Mouse (Mus musculus): Measurements from ENCODE around the gene Tbpl2. TPM values are rescaled to one million over a fixed set of nuclear protein-coding genes. Genes with fewer than 3 reads are reported as not detected.

The Tbpl2 gene
- polyA plus RNA-seq (2015; fragmentation: Nextera tagmentation; extraction: Ambion mirVana) = not detected in 2 replicates

GRCm38 (mm10) chr2:24096495-24096894, at the start of gene Tbpl2:
TSS of gene Tbpl2 (minus strand) at chr2:24096595.
- Histone ChIP-seq H3K27ac (ENCODE audit: low read length) (no peak within 1 kb of the TSS), H3K36me3 (ENCODE audit: insufficient read depth, low read length) (no peaks in the 10 kb centered on the region), H3K4me1 (ENCODE audit: insufficient read depth, low read depth, low read length) (no peaks in the 10 kb centered on the region), H3K4me3 (ENCODE audit: low read depth, low read length) (no peak within 1 kb of the TSS), H3K27me3 (replicated peaks; ENCODE audit: insufficient read depth, low read length) (no peaks in the 10 kb centered on the region), H3K4me2 (replicated peaks; ENCODE audit: low read depth, low read length) (no peak within 1 kb of the TSS), H3K9me3 (ENCODE audit: low read length) (no peaks in the 10 kb centered on the region), H3K9ac (replicated peaks; ENCODE audit: low read depth) (no peak within 1 kb of the TSS)
- no peak for TF ChIP-seq EP300 (IDR thresholded peaks at IDR 0.05)
- no peak for TF ChIP-seq CTCF (IDR thresholded peaks at IDR 0.05)
- DNase-seq (ENCODE audit: low spot score) = no peak
- 68% methylated on average over 4 of the region's 4 CpGs for WGBS
- no peak for ATAC-seq

- Histone ChIP-seq H3K36me3 (ENCODE audit: insufficient read depth, low read length) (no peaks in the 10 kb centered on the region), H3K9me3 (ENCODE audit: low read length) (no peaks in the 10 kb centered on the region), H3K9ac (replicated peaks; ENCODE audit: low read depth) (no peak overlapping the region), H3K4me2 (replicated peaks; ENCODE audit: low read depth, low read length) (no peak overlapping the region), H3K4me3 (ENCODE audit: low read depth, low read length) (no peak overlapping the region), H3K27me3 (replicated peaks; ENCODE audit: insufficient read depth, low read length) (no peaks in the 10 kb centered on the region), H3K4me1 (ENCODE audit: insufficient read depth, low read depth, low read length) (no peaks in the 10 kb centered on the region), H3K27ac (ENCODE audit: low read length) (no peak overlapping the region)
- 68% methylated on average over 1 of the region's 1 CpGs for WGBS
- no peak for ATAC-seq
- TF ChIP-seq EP300 (IDR thresholded peaks at IDR 0.05) (no peak), CTCF (IDR thresholded peaks at IDR 0.05) (no peak)
- DNase-seq (ENCODE audit: low spot score) = no peak
These were observed 38.0 kb upstream of the Tbpl2 start for GRCm38 (mm10) chr2:24134373-24134772.

GRCm38 (mm10) chr2:24109085-24109484, 12.7 kb upstream of the Tbpl2 start:
- Histone ChIP-seq H3K36me3 (ENCODE audit: insufficient read depth, low read length) (no peaks in the 10 kb centered on the region), H3K9me3 (ENCODE audit: low read length) (no peaks in the 10 kb centered on the region), H3K4me1 (ENCODE audit: insufficient read depth, low read depth, low read length) (no peaks in the 10 kb centered on the region), H3K4me2 (replicated peaks; ENCODE audit: low read depth, low read length) (no peak overlapping the region), H3K4me3 (ENCODE audit: low read depth, low read length) (no peak overlapping the region), H3K27ac (ENCODE audit: low read length) (no peak overlapping the region), H3K27me3 (replicated peaks; ENCODE audit: insufficient read depth, low read length) (no peaks in the 10 kb centered on the region), H3K9ac (replicated peaks; ENCODE audit: low read depth) (no peak overlapping the region)
- TF ChIP-seq CTCF (IDR thresholded peaks at IDR 0.05) = no peak
- no peak for TF ChIP-seq EP300 (IDR thresholded peaks at IDR 0.05)
- no peak for DNase-seq (ENCODE audit: low spot score)
- no peak for ATAC-seq

- Histone ChIP-seq H3K9ac (replicated peaks; ENCODE audit: low read depth) (no peak overlapping the region), H3K4me1 (ENCODE audit: insufficient read depth, low read depth, low read length) (no peaks in the 10 kb centered on the region), H3K27me3 (replicated peaks; ENCODE audit: insufficient read depth, low read length) (no peaks in the 10 kb centered on the region), H3K4me2 (replicated peaks; ENCODE audit: low read depth, low read length) (no peak overlapping the region), H3K4me3 (ENCODE audit: low read depth, low read length) (no peak overlapping the region), H3K9me3 (ENCODE audit: low read length) (no peaks in the 10 kb centered on the region), H3K27ac (ENCODE audit: low read length) (no peak overlapping the region), H3K36me3 (ENCODE audit: insufficient read depth, low read length) (no peaks in the 10 kb centered on the region)
- ATAC-seq = no peak
- 68% methylated on average over 4 of the region's 4 CpGs for WGBS
- no peak for TF ChIP-seq CTCF (IDR thresholded peaks at IDR 0.05)
- TF ChIP-seq EP300 (IDR thresholded peaks at IDR 0.05) = no peak
- no peak for DNase-seq (ENCODE audit: low spot score)
These were observed 7.4 kb upstream of the Tbpl2 start for GRCm38 (mm10) chr2:24103619-24104289.

- WGBS = 75% methylated on average over 1 of the region's 1 CpGs
- DNase-seq (ENCODE audit: low spot score) = no peak
These were observed 5.5 kb downstream of the Tbpl2 start for GRCm38 (mm10) chr2:24090921-24091320.

GRCm38 (mm10) chr2:24050459-24050858, 45.9 kb downstream of the Tbpl2 start:
- no peak for DNase-seq (ENCODE audit: low spot score)
- TF ChIP-seq EP300 (IDR thresholded peaks at IDR 0.05) (no peak), CTCF (IDR thresholded peaks at IDR 0.05) (no peak)
- Histone ChIP-seq H3K4me1 (ENCODE audit: insufficient read depth, low read depth, low read length) (no peaks in the 10 kb centered on the region), H3K36me3 (ENCODE audit: insufficient read depth, low read length) (no peaks in the 10 kb centered on the region), H3K27me3 (replicated peaks; ENCODE audit: insufficient read depth, low read length) (no peaks in the 10 kb centered on the region), H3K4me2 (replicated peaks; ENCODE audit: low read depth, low read length) (no peak overlapping the region), H3K9me3 (ENCODE audit: low read length) (no peaks in the 10 kb centered on the region), H3K27ac (ENCODE audit: low read length) (no peak overlapping the region), H3K9ac (replicated peaks; ENCODE audit: low read depth) (no peak overlapping the region), H3K4me3 (ENCODE audit: low read depth, low read length) (no peak overlapping the region)
- 73% methylated on average over 3 of the region's 3 CpGs for WGBS
- no peak for ATAC-seq

More at GRCm38 (mm10) chr2:24090921-24091320, 5.5 kb downstream of the Tbpl2 start:
- Histone ChIP-seq H3K4me2 (replicated peaks; ENCODE audit: low read depth, low read length) (no peak overlapping the region), H3K27me3 (replicated peaks; ENCODE audit: insufficient read depth, low read length) (no peaks in the 10 kb centered on the region), H3K36me3 (ENCODE audit: insufficient read depth, low read length) (no peaks in the 10 kb centered on the region), H3K9me3 (ENCODE audit: low read length) (no peaks in the 10 kb centered on the region), H3K9ac (replicated peaks; ENCODE audit: low read depth) (no peak overlapping the region), H3K27ac (ENCODE audit: low read length) (no peak overlapping the region), H3K4me3 (ENCODE audit: low read depth, low read length) (no peak overlapping the region), H3K4me1 (ENCODE audit: insufficient read depth, low read depth, low read length) (no peaks in the 10 kb centered on the region)
- TF ChIP-seq CTCF (IDR thresholded peaks at IDR 0.05) = no peak
- no peak for ATAC-seq

Measured in lung, postnatal 0 days (tissue).